Mouse (Mus musculus): ENCODE results near the gene Gm4969.

- TF ChIP-seq CTCF (IDR thresholded peaks at IDR 0.05; ENCODE audit: low read depth, low read length) (no peak), POLR2A (IDR thresholded peaks at IDR 0.05; ENCODE audit: extremely low read depth, insufficient read depth, low read length) (no peak)
These were observed 9.6 kb upstream of the Gm4969 start for GRCm38 (mm10) chr7:19127744-19128143.
